Mouse (Mus musculus) heart, adult 9 months (tissue): ENCODE data around the gene P4hb.
"Not testable (repeated sequence)": the region's sequence is repeated elsewhere in the genome, so short reads cannot be mapped to it uniquely, and the experiment has no call there.

Source experiments
- DNase-seq, 2 experiments: peaks; one replicate each; pipeline ENCODE4 v3.0.0; 2022; ENCODE audit warnings: low spot score in 2 of 2

The P4hb gene

DNA sequence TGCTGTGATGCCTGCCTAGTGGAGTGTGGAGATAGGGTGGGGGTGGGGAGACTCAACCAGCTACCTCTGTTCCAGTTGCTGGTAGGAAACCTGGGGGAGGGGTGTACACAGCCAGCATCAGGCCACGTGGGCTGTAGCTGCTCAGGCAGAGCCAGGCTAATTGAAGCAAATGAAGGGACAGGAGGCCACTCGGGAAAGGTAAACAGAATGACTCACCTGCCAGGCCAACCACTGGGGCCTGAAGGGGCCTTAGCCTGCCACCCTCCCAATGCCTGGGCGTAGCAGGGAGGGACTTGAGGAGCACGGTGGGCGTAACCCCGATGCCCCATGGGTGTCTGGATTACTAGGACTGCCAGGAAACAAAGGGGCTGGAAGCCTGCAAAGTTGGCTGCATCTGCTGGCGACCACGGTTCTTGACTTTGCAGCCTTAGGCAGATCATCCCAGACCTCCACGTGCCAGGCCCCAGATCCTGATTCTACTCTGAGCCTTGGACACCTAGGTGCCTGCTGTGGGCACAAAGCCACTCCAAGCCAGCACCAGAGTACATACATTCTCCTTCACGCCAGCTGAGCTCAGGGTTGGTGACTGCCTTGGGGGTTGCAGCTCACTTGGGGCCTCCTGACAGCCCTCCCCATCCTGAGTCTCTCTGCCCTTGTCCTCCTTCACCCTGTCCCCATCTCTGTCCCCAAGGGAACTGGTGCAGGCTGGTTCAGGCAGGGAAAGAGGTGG lies 33.6 kb downstream of the P4hb start:
- no peak for DNase-seq

DNA sequence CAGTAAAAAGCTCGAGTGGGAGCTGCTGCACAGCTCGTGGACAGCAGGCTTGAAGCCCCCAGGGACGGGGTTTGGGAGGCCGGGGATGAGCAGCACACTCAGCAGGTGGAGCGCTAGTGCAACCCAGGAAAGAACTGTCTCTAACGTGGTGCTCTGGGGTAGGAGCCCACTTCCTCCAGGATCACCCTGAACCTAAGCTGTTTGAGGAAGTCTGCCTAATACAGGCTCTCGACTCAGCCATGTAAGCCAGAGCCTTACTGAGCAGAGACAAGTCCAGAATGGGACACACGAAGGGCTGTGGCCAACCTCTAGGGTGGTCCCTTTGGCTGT lies 34.1 kb downstream of the P4hb start:
- DNase-seq: no peak

DNA sequence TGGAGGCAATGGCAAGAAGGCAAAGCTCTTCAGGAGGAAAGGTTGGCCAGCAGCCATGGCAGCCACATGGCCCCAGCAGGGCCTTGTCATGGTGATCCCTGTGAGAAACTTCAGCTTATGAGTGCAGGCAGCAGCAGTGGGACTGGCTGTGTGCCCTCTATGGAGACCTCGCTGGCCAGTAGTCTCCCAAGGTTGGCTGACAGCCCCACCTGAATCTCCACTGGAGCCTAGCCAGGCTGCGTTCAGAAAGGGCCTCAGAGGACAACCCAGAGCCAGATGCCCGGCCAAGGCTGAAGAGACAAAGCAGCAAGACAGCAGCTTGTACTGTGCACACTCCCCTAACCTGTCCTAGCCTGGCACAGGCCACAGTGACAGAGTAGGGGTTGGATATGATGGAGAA lies 34.6 kb downstream of the P4hb start:
- peak; percentile 80 to 84 for DNase-seq

DNA sequence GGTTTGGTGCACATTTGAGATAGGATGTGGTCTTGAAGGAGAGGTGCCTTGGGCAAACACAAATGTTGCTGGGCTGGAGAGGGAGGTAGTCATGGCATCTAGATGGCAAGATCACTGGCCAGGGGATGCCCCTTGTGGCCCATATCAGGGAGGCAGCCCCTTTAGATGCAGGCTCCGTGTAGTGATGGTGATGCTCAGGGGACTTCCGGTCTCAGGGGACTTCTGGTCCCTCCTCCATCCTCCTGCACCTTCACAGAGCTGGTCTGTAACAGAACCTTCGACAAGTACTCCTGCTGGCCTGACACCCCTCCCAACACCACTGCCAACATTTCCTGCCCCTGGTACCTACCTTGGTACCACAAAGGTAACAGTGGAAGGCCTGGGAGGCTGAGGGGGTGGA lies 37.2 kb downstream of the P4hb start:
- DNase-seq: no peak

DNA sequence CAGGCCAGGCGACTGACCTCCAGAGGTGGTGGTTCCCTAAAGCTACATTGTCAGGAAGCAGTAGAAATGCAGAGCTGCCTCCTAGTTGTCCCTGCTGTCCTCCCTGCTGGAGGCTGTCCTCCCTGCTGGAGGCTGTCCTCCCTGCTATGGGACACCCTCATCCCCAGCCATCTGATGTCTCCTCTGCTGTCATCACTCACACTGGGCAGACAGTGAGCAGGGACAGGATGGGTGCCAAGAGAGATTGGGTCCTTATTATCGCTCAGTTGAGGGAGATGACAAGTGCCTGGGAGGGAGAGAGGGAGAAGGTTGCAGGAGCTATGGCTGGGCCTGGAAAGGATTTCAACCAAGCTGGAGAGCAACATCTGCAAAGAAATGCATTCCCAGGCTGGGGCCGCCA lies 37.9 kb downstream of the P4hb start:
- DNase-seq: no peak

DNA sequence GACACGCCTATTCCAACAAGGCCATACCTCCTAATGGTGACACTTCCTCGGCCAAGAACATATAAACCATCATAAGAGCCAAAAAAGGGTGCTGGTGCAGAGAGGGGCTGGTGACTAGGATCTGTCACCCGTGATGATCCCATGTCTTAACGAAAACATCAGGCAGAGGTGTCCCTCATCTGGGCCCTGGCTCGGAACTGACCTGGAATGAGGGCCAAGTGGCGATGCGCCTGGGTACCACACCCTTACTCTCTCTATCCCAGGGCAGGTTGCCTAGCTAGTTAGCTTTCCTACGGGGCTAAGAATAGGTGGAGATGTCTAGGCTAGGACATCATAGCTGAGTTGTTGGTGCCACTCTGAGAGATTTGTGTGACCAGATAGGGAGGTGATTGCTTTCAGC lies 39.0 kb downstream of the P4hb start:
- DNase-seq: no peak

DNA sequence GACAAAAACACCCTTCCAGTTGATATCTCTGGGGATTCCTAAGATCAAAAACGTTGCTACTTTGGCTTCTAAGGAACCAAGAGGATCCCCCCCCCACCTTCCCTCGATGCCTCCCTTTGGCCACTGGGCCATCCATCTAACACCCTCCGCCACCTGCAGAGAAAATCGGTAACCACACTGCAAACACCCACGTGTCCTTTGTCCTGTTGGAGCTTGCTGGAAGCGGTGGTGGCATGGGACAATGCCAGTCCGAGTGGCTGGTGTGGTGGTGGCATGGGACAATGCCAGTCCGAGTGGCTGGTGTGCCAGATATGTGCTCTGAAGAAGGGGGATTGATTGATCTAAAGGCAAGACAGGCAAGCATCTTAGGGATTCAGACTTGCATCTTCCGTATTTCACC lies 41.4 kb downstream of the P4hb start:
- no peak for DNase-seq

DNA sequence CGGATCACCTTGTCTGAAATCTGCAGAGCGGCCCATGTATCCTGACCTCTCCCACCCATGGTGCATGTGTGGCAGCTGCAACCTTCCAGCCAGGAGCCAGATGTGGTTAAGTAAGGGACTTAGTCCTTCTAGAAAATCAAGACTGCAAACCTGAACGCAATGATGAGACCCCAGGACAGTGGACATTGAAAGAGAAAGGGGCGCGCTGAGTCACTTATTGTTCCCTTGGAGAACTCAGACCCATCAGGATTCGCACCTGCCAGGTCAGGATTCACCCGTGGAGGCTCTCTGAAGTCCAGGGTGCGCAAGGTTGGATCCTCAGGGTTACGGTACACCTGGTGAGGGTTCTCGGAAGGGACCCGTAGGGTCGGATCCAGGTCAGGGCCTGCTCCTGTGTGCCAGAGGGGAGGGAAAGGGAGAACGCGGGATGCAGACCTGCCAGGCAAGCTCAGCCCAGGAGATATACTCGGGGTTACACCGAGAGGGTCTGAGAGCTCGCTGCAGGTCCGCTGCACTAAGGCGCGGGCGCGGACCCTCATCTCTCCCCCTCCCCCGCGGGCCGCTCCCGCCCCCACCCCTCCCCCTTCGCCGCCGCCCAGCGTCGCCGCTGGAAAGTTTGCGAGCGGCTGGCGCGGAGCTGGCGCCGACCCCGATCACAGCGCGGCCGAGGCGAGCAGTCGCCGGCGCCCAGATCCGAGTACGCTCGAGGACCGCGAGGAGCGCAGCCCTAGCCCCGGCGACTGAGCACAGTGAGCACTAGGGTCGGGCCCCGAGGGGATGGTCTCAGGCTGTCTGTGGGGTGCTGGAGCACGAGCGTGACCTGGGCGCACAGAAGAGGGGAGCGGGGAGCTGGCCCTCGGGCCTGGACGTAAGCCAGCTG lies 42.7 kb downstream of the P4hb start, which contains the start of gene Gcgr:
Gene Gcgr, plus strand, starts transcription at position 615 of the 880 bp plus-strand sequence.
- DNase-seq: no peak

DNA sequence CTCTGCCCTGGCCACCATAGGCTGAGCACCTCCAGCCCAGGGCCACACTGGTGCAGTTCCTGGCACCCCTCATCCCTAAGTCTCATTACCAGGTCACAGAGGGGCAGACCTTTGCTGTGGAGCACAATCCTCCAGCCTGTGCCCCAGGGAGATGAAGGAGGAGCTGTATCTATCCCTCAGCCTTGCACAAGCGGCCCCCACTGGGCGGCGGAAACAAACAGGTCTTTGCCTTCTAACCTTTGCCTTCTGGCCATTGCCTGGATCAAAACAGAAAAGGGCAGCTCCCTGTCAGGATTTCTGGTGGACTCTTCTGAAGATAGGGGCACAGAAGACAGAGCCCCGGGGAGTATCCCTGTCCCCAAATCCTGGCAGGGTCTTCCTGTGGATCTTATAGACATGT lies 44.1 kb downstream of the P4hb start:
- DNase-seq: no peak

DNA sequence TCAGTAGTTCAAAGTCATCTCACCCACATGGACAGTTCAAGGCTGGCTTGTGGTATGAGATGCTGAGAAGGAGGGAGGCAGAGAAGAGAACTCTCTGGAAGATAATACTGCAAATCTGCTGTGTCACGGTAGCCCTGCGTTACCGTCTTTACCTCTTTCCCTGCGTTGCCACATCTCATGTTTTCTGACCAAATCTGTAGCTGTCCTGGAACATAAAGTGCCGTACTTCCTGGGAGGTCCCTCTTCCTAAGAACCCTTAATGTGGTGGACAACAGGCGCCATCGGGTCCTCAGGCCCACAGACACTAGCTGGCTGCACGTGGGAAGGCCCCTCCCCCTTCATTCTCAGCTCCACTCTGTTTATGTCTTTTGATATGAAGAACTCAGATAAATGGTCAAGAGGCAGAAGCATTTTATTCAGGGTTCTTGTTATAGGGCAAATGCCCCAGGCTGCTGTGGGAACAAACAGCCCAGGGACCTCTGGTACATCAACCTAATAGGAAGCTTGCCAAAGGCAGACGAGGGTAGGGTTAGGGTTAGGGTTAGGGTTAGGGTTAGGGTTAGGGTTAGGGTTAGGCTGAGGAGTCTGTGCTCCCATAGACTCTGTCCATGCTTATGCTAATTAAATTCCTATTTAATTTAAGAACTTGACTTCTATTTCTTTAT lies 45.2 kb downstream of the P4hb start:
- no peak for DNase-seq

DNA sequence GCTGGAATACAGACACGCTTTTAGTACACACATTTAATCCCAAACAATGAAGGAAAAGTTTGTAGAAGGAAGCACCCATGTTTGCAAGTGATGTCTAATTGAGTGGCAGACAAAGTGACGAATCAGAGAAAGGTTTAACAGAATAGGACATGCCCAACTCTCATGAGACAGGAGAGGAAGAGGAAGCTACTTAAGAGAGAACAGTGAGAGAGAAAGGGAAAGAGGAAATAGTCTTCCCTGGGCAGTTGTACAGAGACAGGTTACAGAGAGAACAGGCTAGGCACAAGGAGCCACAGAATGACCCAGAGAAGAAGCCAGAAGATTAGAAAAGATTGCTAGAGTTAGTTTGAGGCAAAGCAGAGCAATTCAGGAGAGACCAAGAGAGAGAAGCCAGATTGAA lies 47.1 kb downstream of the P4hb start:
- no peak for DNase-seq

DNA sequence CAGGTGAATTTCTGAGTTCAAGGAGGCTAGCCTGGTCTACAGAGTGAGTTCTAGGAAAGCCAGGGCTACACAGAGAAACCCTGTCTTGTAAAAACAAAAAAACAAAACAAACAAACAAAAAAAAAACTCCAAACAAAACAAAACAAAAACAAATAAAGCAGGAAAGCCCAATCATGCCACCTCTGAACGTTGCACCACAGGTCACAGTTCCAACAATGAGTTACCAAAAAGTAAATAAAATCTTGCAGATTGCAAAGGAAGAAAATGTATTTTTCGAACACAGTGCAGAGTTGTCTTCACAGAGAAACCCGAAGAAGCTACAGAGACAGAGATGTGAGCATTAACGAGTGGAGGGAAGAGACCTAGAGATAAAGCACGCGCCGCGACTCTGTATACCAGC lies 50.5 kb downstream of the P4hb start:
- DNase-seq: no peak

DNA sequence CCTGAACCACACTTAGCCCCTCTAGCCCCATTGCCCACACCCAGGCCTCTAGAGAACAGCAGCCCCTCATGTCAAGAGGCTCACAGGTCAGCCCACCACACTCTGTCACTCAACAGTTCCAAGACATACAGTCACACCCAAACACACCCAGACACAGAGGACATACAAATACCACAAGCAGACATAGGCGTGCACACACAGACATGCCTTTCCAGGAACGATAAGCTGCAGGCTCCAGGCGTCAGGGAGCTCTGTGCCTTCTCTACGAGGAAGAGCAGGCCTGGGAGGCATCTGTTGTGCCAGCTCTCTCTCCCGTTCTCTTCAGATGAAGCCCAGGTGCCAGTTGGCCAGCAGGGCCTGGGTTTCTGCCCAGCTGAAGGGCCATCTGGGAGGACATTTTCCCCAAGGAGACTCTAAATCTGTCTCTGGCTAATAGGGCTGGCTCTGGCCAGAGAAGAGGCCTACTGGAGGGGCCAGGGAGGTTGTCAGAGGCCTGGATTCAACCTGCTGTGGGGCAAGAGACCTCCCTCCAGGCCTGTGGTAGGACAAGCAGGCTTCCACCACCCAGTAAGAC lies 52.0 kb downstream of the P4hb start:
- DNase-seq: peak; percentile 67 to 79

DNA sequence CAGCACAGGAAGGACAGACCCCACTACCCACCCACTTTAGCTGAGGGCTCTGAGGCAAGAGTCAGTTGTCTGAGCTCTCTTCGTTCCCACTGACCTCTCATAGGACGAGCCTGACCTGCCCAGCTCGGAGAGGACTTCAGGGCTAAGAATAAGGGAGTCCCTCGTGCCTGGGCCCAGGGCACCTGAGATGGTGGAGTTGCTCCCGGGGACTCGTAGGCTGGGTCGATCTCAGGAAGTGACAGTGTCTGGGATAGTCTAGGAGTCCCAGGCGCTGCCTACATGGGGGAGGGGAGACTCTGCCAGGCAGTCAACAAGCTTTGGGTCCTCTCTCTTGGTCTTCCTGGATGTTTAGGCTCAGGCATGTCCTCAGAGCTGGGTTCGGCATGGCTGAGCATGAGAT lies 52.6 kb downstream of the P4hb start:
- DNase-seq: no peak

DNA sequence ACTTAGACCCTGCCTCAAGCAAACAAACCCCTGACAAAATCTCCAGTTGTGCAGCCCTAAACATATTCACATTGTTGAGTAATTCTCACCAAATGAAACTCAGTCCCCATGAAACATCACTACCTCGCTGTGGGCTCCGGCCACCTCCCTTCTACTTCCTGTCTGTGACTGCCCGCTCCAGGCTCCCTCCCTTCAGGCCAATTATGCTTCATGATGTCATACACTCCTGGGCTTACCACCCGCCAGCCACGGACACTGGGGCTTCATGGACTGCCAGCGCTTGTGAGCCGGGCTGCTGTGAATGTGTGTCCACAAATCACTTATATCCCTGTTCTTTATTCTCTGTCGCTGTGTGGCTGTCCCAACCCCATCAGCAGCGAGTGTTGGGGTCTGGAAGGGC lies 53.3 kb downstream of the P4hb start:
- peak; percentile 82 to 86 for DNase-seq

DNA sequence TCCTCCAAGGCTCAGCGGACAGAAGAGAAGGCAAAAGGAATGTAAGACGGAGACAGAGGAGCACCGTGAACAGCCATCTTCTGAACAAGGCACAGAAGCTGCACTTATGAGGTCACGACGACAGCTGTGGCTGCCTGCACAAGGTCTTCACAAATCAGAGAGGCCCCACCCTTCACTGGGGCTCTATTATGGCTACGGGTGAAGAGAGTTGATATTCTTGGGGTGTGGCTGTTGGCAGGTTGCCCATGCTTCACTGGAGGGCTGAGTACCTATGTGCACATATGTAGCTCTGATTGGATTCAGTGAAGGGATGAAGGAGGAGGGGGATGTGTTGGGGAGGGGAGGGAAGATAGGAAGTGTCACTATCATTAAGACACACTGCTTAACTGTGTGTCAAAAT lies 54.5 kb downstream of the P4hb start:
- no peak for DNase-seq

DNA sequence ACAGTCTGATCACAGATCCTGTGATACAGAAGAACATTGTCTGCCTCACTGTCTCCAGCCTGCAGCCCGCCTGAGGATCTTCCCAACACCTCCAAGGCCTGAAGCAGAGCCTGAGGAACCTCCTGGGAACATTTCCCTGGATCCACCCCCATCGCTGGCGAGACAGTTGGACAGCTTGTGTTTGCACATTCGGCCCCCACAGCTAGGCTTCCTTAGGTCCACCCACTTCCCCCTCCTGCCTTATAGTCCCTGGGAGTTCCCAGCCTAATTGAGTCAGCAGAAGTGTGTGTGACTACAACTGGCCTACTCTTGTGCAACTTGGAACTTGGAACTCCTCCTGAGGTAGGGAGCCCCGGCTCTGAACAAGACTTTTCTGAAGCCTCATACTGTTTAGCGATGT lies 55.0 kb downstream of the P4hb start:
- peak; percentile 78 to 84 for DNase-seq

DNA sequence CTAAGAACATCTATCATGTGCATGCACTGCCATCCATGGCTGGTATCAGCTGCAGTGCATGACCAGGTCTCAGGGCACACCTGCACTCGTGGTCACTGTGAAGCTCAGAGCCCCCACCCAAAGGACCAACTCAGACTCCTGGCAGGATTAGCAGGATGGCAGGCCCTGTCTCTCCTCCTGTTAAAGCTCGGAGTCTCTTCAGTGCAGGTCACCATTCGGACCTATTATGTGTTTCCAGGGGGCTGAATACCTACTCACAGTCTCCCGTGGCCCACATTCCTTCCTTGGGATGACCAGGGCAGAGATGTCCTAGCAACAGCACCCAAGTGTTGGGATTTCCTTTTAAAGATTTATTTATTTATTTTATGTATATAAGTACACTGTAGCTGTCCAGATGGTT lies 55.9 kb downstream of the P4hb start:
- DNase-seq: no peak

DNA sequence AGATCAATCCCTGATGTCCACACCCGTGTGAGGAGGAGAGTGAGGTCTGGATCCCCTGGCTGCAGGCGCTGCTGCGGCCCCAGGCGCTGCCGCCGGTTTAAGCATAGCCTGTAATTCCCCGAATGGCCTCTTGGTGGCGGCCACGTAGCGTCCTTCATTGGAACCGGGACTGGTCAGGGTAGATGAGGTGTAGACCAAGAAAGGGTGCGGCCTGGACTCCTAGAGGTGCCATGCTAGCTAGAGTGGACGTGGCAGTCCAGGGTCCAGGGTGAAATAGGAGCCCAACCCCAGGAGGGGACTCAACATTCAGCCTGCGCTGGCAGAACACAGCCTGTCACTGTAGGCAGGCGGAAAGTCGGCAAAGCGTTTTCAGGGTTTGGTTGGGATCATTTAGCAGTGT lies 57.4 kb downstream of the P4hb start:
- DNase-seq: peak; percentile 84 to 85

DNA sequence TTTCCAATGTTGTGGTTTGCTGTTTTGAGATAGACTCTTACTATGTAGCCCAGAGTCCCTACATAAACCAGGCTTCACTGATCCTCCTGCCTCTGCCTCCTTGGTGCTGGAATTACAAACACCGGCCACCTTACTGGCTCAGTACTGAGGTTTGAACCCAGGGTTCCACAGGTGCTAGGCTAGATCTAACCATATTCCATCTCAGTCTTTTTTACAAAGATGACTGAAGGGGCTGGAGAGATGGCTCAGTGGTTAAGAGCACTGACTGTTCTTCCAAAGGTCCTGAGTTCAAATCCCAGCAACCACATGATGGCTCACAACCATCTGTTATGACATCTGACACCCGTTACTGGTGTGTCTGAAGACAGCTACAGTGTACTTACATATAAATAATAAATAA lies 58.8 kb downstream of the P4hb start:
- DNase-seq: not testable (repeated sequence)

DNA sequence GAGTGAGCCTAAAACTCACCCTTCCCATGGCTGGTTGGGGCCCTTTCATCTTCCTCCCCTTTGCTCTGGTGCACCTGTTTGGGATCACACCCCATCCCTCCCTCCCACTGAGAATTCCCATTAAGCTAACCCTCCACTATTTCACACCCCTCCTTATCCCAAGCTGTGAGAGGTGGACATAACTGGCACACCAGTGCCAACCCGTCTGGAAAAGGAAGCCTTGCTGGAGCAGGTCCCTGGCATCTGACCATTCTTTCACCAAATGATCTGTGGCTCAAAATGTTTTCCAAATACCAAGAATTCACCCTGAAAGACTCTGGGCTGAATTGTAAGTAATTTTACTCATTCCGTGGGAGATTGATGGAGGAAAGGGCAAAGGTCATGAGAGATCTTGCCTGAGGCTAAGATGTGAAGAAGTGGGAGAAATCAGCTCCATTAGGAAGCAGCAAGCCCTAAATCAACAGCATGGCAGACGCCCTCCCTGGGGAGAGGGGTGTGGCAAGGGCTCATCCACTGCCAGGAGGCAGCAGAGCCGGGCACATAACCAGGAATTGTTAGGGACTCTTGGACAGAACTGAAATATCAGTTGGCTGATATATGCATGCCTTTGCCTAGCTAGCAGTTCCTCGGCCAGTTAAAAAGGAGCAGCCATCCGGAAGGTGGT lies 60.1 kb downstream of the P4hb start:
- DNase-seq: no peak
